Mouse (Mus musculus) adrenal gland, adult 10 weeks (tissue): ENCODE data around the gene Ube2f. TPM values are rescaled to one million over a fixed set of nuclear protein-coding genes. Genes with fewer than 3 reads are reported as not detected.

ENCODE experiments used
- polyA plus RNA-seq: library from polyadenylated mRNA; stranded (reverse); fragments of 350-450 nt; fragmentation: Illumina TruSeq; extraction: RNeasy Lipid Tissue Mini Kit (QIAGEN cat#74804); gene quantifications from one replicate; pipeline ENCODE4 v1.2.3, GENCODE M21; 2014; ENCODE audit warnings: low read depth, low replicate concordance

Gene Ube2f
- polyA plus RNA-seq, result 164 TPM

DNA sequence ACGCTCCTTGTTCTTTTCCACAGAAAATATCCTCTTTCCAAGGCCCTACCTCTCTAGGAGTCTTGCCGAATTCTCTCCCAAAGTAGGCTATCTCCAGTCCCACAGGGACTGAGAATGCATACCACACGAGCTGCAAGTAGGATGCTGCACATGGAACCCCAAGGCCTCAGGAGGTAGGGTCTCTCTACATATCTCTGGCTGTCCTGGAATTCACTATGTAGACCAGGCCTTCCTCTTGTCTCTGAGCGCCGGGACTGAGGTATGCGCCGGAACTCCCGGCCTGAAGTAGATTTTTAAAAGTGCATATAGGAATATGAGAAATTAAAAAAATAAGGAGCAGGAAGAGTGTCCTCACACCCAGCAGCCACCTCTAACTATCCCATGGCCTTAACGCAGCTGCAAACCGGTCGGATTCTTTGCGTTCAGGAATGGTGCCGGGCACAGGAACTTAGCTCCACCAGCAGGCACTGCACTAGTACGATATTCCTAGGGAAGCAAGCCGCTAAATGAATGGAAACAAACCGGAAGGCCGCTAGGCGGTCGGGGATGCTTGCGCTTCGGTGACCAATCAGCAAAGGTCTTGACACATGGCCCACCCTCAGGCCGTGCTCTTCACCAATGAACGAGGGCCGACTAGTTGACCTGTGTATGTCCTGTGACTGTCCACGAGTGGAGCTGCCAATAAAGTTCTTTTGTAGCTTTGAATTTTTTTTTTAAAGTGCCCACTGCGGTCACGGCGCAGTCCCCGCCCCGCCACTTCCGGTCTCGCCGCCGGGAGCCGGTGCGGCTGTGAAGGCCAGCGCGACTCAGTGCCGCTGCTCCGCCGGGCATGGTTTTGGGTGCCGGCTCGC, at the start of gene Ube2f:
Ube2f (plus strand) TSS at position 741 of the 851 bp plus-strand sequence.

GRCm38 (mm10) chr1:91297799-91298744, 48.0 kb downstream of the Ube2f start, which contains the start of gene Scly:
Gene Scly (plus strand): TSS chr1:91298338.

GRCm38 (mm10) chr1:91321760-91322438, 71.8 kb downstream of the Ube2f start, which contains the start of gene Espnl:
Gene Espnl (plus strand): TSS chr1:91322075.

Other genes with a start within 250 kb of the Ube2f start
- gene Rbm44, start 105.2 kb upstream of the Ube2f start, polyA plus RNA-seq, result 0.12 TPM
- 2.0 TPM for gene Ramp1, start 70.5 kb upstream of the Ube2f start, polyA plus RNA-seq
- 6.4 TPM for gene Scly, start 48.0 kb downstream of the Ube2f start, polyA plus RNA-seq
- gene Espnl, start 71.8 kb downstream of the Ube2f start, polyA plus RNA-seq, result not detected
- gene Klhl30, start 100.7 kb downstream of the Ube2f start, polyA plus RNA-seq, result 0.41 TPM
- gene Erfe, start 116.1 kb downstream of the Ube2f start, polyA plus RNA-seq, result 3.0 TPM
- gene Ilkap, start 148.5 kb downstream of the Ube2f start, polyA plus RNA-seq, result 42.7 TPM
- 4.0 TPM for gene Hes6, start 163.7 kb downstream of the Ube2f start, polyA plus RNA-seq
- gene Per2, start 209.0 kb downstream of the Ube2f start, polyA plus RNA-seq, result 11.5 TPM
- 7.5 TPM for gene Traf3ip1, start 244.3 kb downstream of the Ube2f start, polyA plus RNA-seq